Comparison of ENCODE assay signal across 21 mouse cellular contexts in genomic region chr1:20301631-20302030, GRCm38 (mm10).
DNase-seq lines count a peak whose midpoint lies in the region; ATAC-seq lines count a peak whose summit lies in the region.
"Had no signal": no experiment of that assay in that cellular context is flagged by ENCODE, and none has a peak within 500 bp of the region (broad histone marks: within the 10 kb centered on the region; RNA-seq: fewer than 3 reads in every experiment).

No protein-coding gene starts in this region.

- H3K27ac ChIP-seq in hindbrain, embryonic 10.5 days = peak overlapping the region; percentile 53
- H3K27ac ChIP-seq in hindbrain, embryonic 14.5 days = no peak overlapping the region
- 0 out of 2 replicates have a peak overlapping the region, but pooled peaks have one; percentile 24 for H3K27ac ChIP-seq in neural tube, embryonic 13.5 days (replicated peaks)
- H3K27ac ChIP-seq in neural tube, embryonic 15.5 days (replicated peaks) = no peak overlapping the region
- H3K27ac ChIP-seq: gastrocnemius, adult 2 months; intestine, embryonic 15.5 days; left cerebral cortex, adult 2 months; liver, embryonic 13.5 days had no signal

- no peak for ATAC-seq in hindbrain, embryonic 14.5 days (ENCODE audit: low FRiP score)
- no peak; the same call in 1 of the 2 replicates for ATAC-seq in neural tube, embryonic 13.5 days (ENCODE audit: low read depth)
- no peak for ATAC-seq in neural tube, embryonic 15.5 days (ENCODE audit: low FRiP score)
- ATAC-seq: intestine, embryonic 15.5 days had no signal

- WGBS in hindbrain, embryonic 10.5 days = 41% methylated on average over 3 of the region's 3 CpGs
- 24% methylated on average over 3 of the region's 3 CpGs for WGBS in hindbrain, embryonic 14.5 days
- WGBS in neural tube, embryonic 13.5 days = 34% methylated on average over 3 of the region's 3 CpGs
- WGBS in neural tube, embryonic 15.5 days = 42% methylated on average over 3 of the region's 3 CpGs

- H3K36me3 ChIP-seq in hindbrain, embryonic 10.5 days = no peaks in the 10 kb centered on the region
- H3K36me3 ChIP-seq in hindbrain, embryonic 14.5 days (replicated peaks; ENCODE audit: control insufficient read depth, insufficient read depth) = no peaks in the 10 kb centered on the region
- H3K36me3 ChIP-seq in neural tube, embryonic 13.5 days = no peaks in the 10 kb centered on the region
- no peaks in the 10 kb centered on the region for H3K36me3 ChIP-seq in neural tube, embryonic 15.5 days
- H3K36me3 ChIP-seq: intestine, embryonic 15.5 days; liver, embryonic 13.5 days had no signal

- no peak overlapping the region for H3K9ac ChIP-seq in hindbrain, embryonic 14.5 days
- no peak overlapping the region for H3K9ac ChIP-seq in neural tube, embryonic 13.5 days
- H3K9ac ChIP-seq in neural tube, embryonic 15.5 days (replicated peaks) = no peak overlapping the region
- H3K9ac ChIP-seq: intestine, embryonic 15.5 days; liver, embryonic 13.5 days had no signal

- H3K9me3 ChIP-seq in hindbrain, embryonic 10.5 days = no peaks in the 10 kb centered on the region
- H3K9me3 ChIP-seq in hindbrain, embryonic 14.5 days (ENCODE audit: control insufficient read depth, low read length) = no peaks in the 10 kb centered on the region
- H3K9me3 ChIP-seq in neural tube, embryonic 13.5 days = no peaks in the 10 kb centered on the region
- no peaks in the 10 kb centered on the region for H3K9me3 ChIP-seq in neural tube, embryonic 15.5 days (replicated peaks)
- H3K9me3 ChIP-seq: intestine, embryonic 15.5 days; liver, embryonic 13.5 days had no signal

- H3K4me2 ChIP-seq in hindbrain, embryonic 14.5 days (replicated peaks) = no peak overlapping the region
- no peak overlapping the region for H3K4me2 ChIP-seq in neural tube, embryonic 13.5 days
- no peak overlapping the region for H3K4me2 ChIP-seq in neural tube, embryonic 15.5 days
- H3K4me2 ChIP-seq: heart, embryonic 11.5 days; intestine, embryonic 15.5 days; liver, embryonic 13.5 days had no signal

- H3K27me3 ChIP-seq in hindbrain, embryonic 10.5 days (ENCODE audit: insufficient read depth, poor library complexity, severe bottlenecking) = peaks cover 75% of the 10 kb centered on the region
- peaks cover 12% of the 10 kb centered on the region; the same call in 1 of the 2 replicates for H3K27me3 ChIP-seq in hindbrain, embryonic 14.5 days (ENCODE audit: control insufficient read depth, insufficient read depth, low read length)
- peaks cover 13% of the 10 kb centered on the region; the same call in 1 of the 2 replicates for H3K27me3 ChIP-seq in neural tube, embryonic 13.5 days
- H3K27me3 ChIP-seq in neural tube, embryonic 15.5 days (replicated peaks) = 0 out of 2 replicates have a peak, but pooled peaks cover 3% of the 10 kb centered on the region
- H3K27me3 ChIP-seq: intestine, embryonic 15.5 days; liver, embryonic 13.5 days; megakaryocyte, embryonic 14.5 days had no signal

- DNase-seq in hindbrain, embryonic 10.5 days (ENCODE audit: low spot score) = no peak
- no peak for DNase-seq in hindbrain, embryonic 14.5 days (ENCODE audit: low spot score)
- peak; percentile 69 for DNase-seq in layer of hippocampus, adult 9-11 months
- DNase-seq in kidney, postnatal 4 days = no peak
- DNase-seq in kidney, adult 8-10 months = no peak
- DNase-seq: adrenal gland, postnatal 25 days; cerebellum, adult 11 months; gastrocnemius, adult 2 months; kidney, adult 9 months; kidney, postnatal 14 days; liver, embryonic 13.5 days; lung, adult 2 months; retina, postnatal 1 day; right cerebral cortex, postnatal 25 days; spleen, adult 18-20 months had no signal

- peaks cover 26% of the 10 kb centered on the region for H3K4me1 ChIP-seq in hindbrain, embryonic 10.5 days (replicated peaks)
- H3K4me1 ChIP-seq in hindbrain, embryonic 14.5 days (replicated peaks; ENCODE audit: control insufficient read depth, insufficient read depth, low read length) = peaks cover 12% of the 10 kb centered on the region
- peaks cover 16% of the 10 kb centered on the region for H3K4me1 ChIP-seq in neural tube, embryonic 13.5 days (replicated peaks)
- H3K4me1 ChIP-seq in neural tube, embryonic 15.5 days = peaks cover 14% of the 10 kb centered on the region
- H3K4me1 ChIP-seq: intestine, embryonic 15.5 days; liver, embryonic 13.5 days; megakaryocyte, embryonic 14.5 days had no signal

- no peak overlapping the region for H3K4me3 ChIP-seq in hindbrain, embryonic 10.5 days
- H3K4me3 ChIP-seq in hindbrain, embryonic 14.5 days (replicated peaks; ENCODE audit: low read length) = no peak overlapping the region
- no peak overlapping the region for H3K4me3 ChIP-seq in neural tube, embryonic 13.5 days
- no peak overlapping the region for H3K4me3 ChIP-seq in neural tube, embryonic 15.5 days (replicated peaks)
- H3K4me3 ChIP-seq: gastrocnemius, adult 2 months; intestine, embryonic 15.5 days; left cerebral cortex, adult 2 months; liver, embryonic 13.5 days; megakaryocyte, embryonic 14.5 days had no signal

Comparison
In these comparisons a context has a peak if more than half of its experiments do, and no peak if none do; other contexts are left out.
1. H3K27ac ChIP-seq: peak in hindbrain, embryonic 10.5 days (single experiment) and neural tube, embryonic 13.5 days (single experiment); none in hindbrain, embryonic 14.5 days (single experiment) and neural tube, embryonic 15.5 days (single experiment).